Mouse (Mus musculus) adrenal gland, postnatal 25 days (tissue): ENCODE results near the gene Olfr1444. TPM values are rescaled to one million over a fixed set of nuclear protein-coding genes. Genes with fewer than 3 reads are reported as not detected.

Experiments
- DNase-seq: peaks from one replicate; pipeline ENCODE4 v3.0.0; 2021; ENCODE audit warnings: mixed read lengths
- long read RNA-seq: library from polyadenylated mRNA; stranded (forward); transcript quantifications from one replicate; pipeline ENCODE4 v2.0.0, GENCODE M21; 2021
- total RNA-seq: library from RNA; stranded (reverse); gene quantifications from 2 replicates; pipeline ENCODE4 v1.2.3, GENCODE M21; 2021

Gene Olfr1444
- not detected in 2 replicates for total RNA-seq
- long read RNA-seq: 0 reads

- DNase-seq: no peak
Measured at GRCm38 (mm10) chr19:12856983-12857382, at the start of gene Olfr1444. Gene Olfr1444, plus strand, starts transcription at chr19:12857283.

- no peak for DNase-seq
Measured at GRCm38 (mm10) chr19:12812644-12813364, 44.3 kb upstream of the Olfr1444 start.

GRCm38 (mm10) chr19:12813883-12814282, 43.2 kb upstream of the Olfr1444 start:
- no peak for DNase-seq

- DNase-seq: no peak
Measured at GRCm38 (mm10) chr19:12818507-12818906, 38.6 kb upstream of the Olfr1444 start.

GRCm38 (mm10) chr19:12820383-12820782, 36.7 kb upstream of the Olfr1444 start:
- no peak for DNase-seq

GRCm38 (mm10) chr19:12824549-12824948, 32.5 kb upstream of the Olfr1444 start:
- no peak for DNase-seq

- no peak for DNase-seq
Measured at GRCm38 (mm10) chr19:12830823-12831430, 26.2 kb upstream of the Olfr1444 start.

- no peak for DNase-seq
Measured at GRCm38 (mm10) chr19:12831559-12831958, 25.5 kb upstream of the Olfr1444 start.

- no peak for DNase-seq
Measured at GRCm38 (mm10) chr19:12833625-12834024, 23.5 kb upstream of the Olfr1444 start.

GRCm38 (mm10) chr19:12838507-12838906, 18.6 kb upstream of the Olfr1444 start:
- DNase-seq: no peak

GRCm38 (mm10) chr19:12846382-12846781, 10.7 kb upstream of the Olfr1444 start, which contains the start of gene Gm5244:
Gene Gm5244, plus strand, starts transcription at chr19:12846682.
- DNase-seq: no peak

GRCm38 (mm10) chr19:12883555-12883954, 26.5 kb downstream of the Olfr1444 start, which contains the start of gene Olfr1445:
Gene Olfr1445, plus strand, starts transcription at chr19:12883855.
- DNase-seq: no peak

GRCm38 (mm10) chr19:12893424-12893823, 36.3 kb downstream of the Olfr1444 start, which contains the start of gene Olfr1446:
Gene Olfr1446, minus strand, starts transcription at chr19:12893524.
- DNase-seq: no peak

- no peak for DNase-seq
Measured at GRCm38 (mm10) chr19:12903643-12904042, 46.6 kb downstream of the Olfr1444 start, which contains the start of gene Olfr1447. Gene Olfr1447, minus strand, starts transcription at chr19:12903743.

Other genes starting within 250 kb of the Olfr1444 start
- gene Glyat, start 224.0 kb upstream of the Olfr1444 start, total RNA-seq: not detected in 2 replicates
- gene Olfr1442, start 186.8 kb upstream of the Olfr1444 start, total RNA-seq: not detected in 2 replicates
- gene Olfr1443, start 179.2 kb upstream of the Olfr1444 start, total RNA-seq: not detected in 2 replicates
- gene Keg1, start 161.5 kb upstream of the Olfr1444 start, total RNA-seq: not detected in 2 replicates
- gene Cntf, start 91.7 kb upstream of the Olfr1444 start, total RNA-seq: 0.90 and 3.3 TPM in 2 replicates
- gene Zfp91, start 61.2 kb upstream of the Olfr1444 start, total RNA-seq: 83.3 and 85.7 TPM in 2 replicates
- 2.1 and 2.2 TPM in 2 replicates for gene Lpxn, start 61.1 kb upstream of the Olfr1444 start, total RNA-seq
- not detected in 2 replicates for gene Gm5244, start 10.6 kb upstream of the Olfr1444 start, total RNA-seq
- not detected in 2 replicates for gene Olfr1445, start 26.6 kb downstream of the Olfr1444 start, total RNA-seq
- not detected in 2 replicates for gene Olfr1446, start 36.2 kb downstream of the Olfr1444 start, total RNA-seq
- gene Olfr1447, start 46.5 kb downstream of the Olfr1444 start, total RNA-seq: not detected in 2 replicates
- not detected in 2 replicates for gene Olfr1448, start 67.1 kb downstream of the Olfr1444 start, total RNA-seq
- not detected in 2 replicates for gene Olfr1449, start 73.6 kb downstream of the Olfr1444 start, total RNA-seq
- not detected in 2 replicates for gene Olfr1450, start 93.0 kb downstream of the Olfr1444 start, total RNA-seq
- gene Olfr1451, start 137.7 kb downstream of the Olfr1444 start, total RNA-seq: not detected in 2 replicates
- gene Olfr1453, start 171.0 kb downstream of the Olfr1444 start, total RNA-seq: not detected in 2 replicates
- gene Olfr1454, start 203.3 kb downstream of the Olfr1444 start, total RNA-seq: not detected in 2 replicates
- not detected in 2 replicates for gene Olfr1457, start 240.6 kb downstream of the Olfr1444 start, total RNA-seq
- not detected in 2 replicates for gene Olfr1458, start 249.5 kb downstream of the Olfr1444 start, total RNA-seq